30 mouse cellular contexts compared by ENCODE assay signal in genomic region chr10:24271077-24271637, GRCm38 (mm10). TPM values are rescaled to one million over a fixed set of nuclear protein-coding genes. Genes with fewer than 3 reads are reported as not detected.
DNase-seq lines count a peak whose midpoint lies in the region; ATAC-seq and TF ChIP-seq lines count a peak whose summit lies in the region.
"Had no signal": no experiment of that assay in that cellular context is flagged by ENCODE, and none has a peak within 500 bp of the region (broad histone marks: within the 10 kb centered on the region; RNA-seq: fewer than 3 reads in every experiment).

No protein-coding gene starts in this region.

- no peaks in the 10 kb centered on the region for H3K27me3 ChIP-seq in kidney, embryonic 16.5 days (ENCODE audit: insufficient read depth, low read length)
- H3K27me3 ChIP-seq in stomach, embryonic 15.5 days (replicated peaks): no peaks in the 10 kb centered on the region
- H3K27me3 ChIP-seq in stomach, postnatal 0 days (ENCODE audit: control insufficient read depth, insufficient read depth, low read length): no peaks in the 10 kb centered on the region
- no peaks in the 10 kb centered on the region for H3K27me3 ChIP-seq in midbrain, embryonic 13.5 days
- H3K27me3 ChIP-seq: embryonic facial prominence, embryonic 13.5 days; heart, embryonic 12.5 days; liver, embryonic 15.5 days; midbrain, embryonic 15.5 days had no signal

- no peak overlapping the region for H3K4me2 ChIP-seq in kidney, embryonic 16.5 days (replicated peaks; ENCODE audit: low read depth, low read length)
- no peak overlapping the region for H3K4me2 ChIP-seq in stomach, embryonic 15.5 days
- no peak overlapping the region for H3K4me2 ChIP-seq in stomach, postnatal 0 days (replicated peaks; ENCODE audit: low read depth)
- no peak overlapping the region for H3K4me2 ChIP-seq in midbrain, embryonic 13.5 days (replicated peaks)
- H3K4me2 ChIP-seq: embryonic facial prominence, embryonic 13.5 days; heart, embryonic 12.5 days; liver, embryonic 15.5 days; midbrain, embryonic 15.5 days had no signal

- 0 out of 2 replicates have a peak overlapping the region, but pooled peaks have one; percentile 57 for H3K27ac ChIP-seq in kidney, embryonic 16.5 days (ENCODE audit: low read length)
- peak overlapping the region; percentile 65; the same call in 1 of the 2 replicates for H3K27ac ChIP-seq in stomach, embryonic 15.5 days
- H3K27ac ChIP-seq in stomach, postnatal 0 days (replicated peaks): no peak overlapping the region
- H3K27ac ChIP-seq in midbrain, embryonic 13.5 days: no peak overlapping the region
- H3K27ac ChIP-seq: embryonic facial prominence, embryonic 13.5 days; liver, embryonic 15.5 days; macrophage; midbrain, embryonic 15.5 days had no signal

- no peak for TF ChIP-seq EP300 in stomach, postnatal 0 days (optimal IDR thresholded peaks at IDR 0.05)

- peak; percentile 66 for DNase-seq in heart, adult 11 months
- DNase-seq in heart, adult 8-10 months (ENCODE audit: low spot score): no peak
- DNase-seq in kidney, adult 11 months: no peak
- no peak for DNase-seq in stomach, postnatal 0 days (ENCODE audit: low spot score)
- DNase-seq: adrenal gland, postnatal 25 days; cerebellum, adult 18-20 months; cerebellum, postnatal 10 days; gastrocnemius, postnatal 14 days; heart, postnatal 14 days; kidney, postnatal 10 days; spleen, adult 18-20 months; thymus, adult 2 months; thymus, postnatal 4 days had no signal

- no peaks in the 10 kb centered on the region for H3K36me3 ChIP-seq in kidney, embryonic 16.5 days (ENCODE audit: insufficient read depth, low read length)
- no peaks in the 10 kb centered on the region for H3K36me3 ChIP-seq in stomach, embryonic 15.5 days
- no peaks in the 10 kb centered on the region for H3K36me3 ChIP-seq in stomach, postnatal 0 days (ENCODE audit: control insufficient read depth, insufficient read depth, low read length)
- no peaks in the 10 kb centered on the region for H3K36me3 ChIP-seq in midbrain, embryonic 13.5 days
- H3K36me3 ChIP-seq: embryonic facial prominence, embryonic 13.5 days; heart, embryonic 12.5 days; liver, embryonic 15.5 days; midbrain, embryonic 15.5 days had no signal

- no peak overlapping the region for H3K9ac ChIP-seq in kidney, embryonic 16.5 days (replicated peaks; ENCODE audit: low read length)
- H3K9ac ChIP-seq in stomach, embryonic 15.5 days: no peak overlapping the region
- H3K9ac ChIP-seq in stomach, postnatal 0 days (ENCODE audit: low read length): no peak overlapping the region
- no peak overlapping the region for H3K9ac ChIP-seq in midbrain, embryonic 13.5 days (replicated peaks)
- H3K9ac ChIP-seq: embryonic facial prominence, embryonic 13.5 days; heart, embryonic 12.5 days; liver, embryonic 15.5 days; midbrain, embryonic 15.5 days had no signal

- H3K4me1 ChIP-seq in kidney, embryonic 16.5 days (ENCODE audit: insufficient read depth, low read length): 0 out of 2 replicates have a peak, but pooled peaks cover 5% of the 10 kb centered on the region
- no peaks in the 10 kb centered on the region for H3K4me1 ChIP-seq in stomach, embryonic 15.5 days
- no peaks in the 10 kb centered on the region for H3K4me1 ChIP-seq in stomach, postnatal 0 days (replicated peaks; ENCODE audit: control insufficient read depth, insufficient read depth)
- H3K4me1 ChIP-seq in midbrain, embryonic 13.5 days (replicated peaks): no peaks in the 10 kb centered on the region
- H3K4me1 ChIP-seq: heart, embryonic 12.5 days; liver, embryonic 15.5 days; midbrain, embryonic 15.5 days had no signal

- WGBS in kidney, embryonic 16.5 days: 44% methylated on average over 6 of the region's 6 CpGs
- WGBS in stomach, embryonic 15.5 days: 38% methylated on average over 6 of the region's 6 CpGs
- WGBS in stomach, postnatal 0 days: 35% methylated on average over 6 of the region's 6 CpGs
- 80% methylated on average over 6 of the region's 6 CpGs for WGBS in midbrain, embryonic 13.5 days

- no peak for ATAC-seq in kidney, embryonic 16.5 days (ENCODE audit: low FRiP score, low TSS enrichment)
- peak; percentile 18; the same call in 1 of the 2 replicates for ATAC-seq in stomach, embryonic 15.5 days (ENCODE audit: insufficient read depth, low FRiP score, low read depth)
- no peak for ATAC-seq in stomach, postnatal 0 days (ENCODE audit: low FRiP score, low TSS enrichment)
- no peak for ATAC-seq in midbrain, embryonic 13.5 days
- ATAC-seq: CD4-positive, CD25-positive, alpha-beta regulatory T cell, adult 4 months; forebrain, embryonic 16.5 days; hindbrain, embryonic 16.5 days; intestine, embryonic 16.5 days; lung, postnatal 0 days; midbrain, embryonic 15.5 days had no signal

- TF ChIP-seq CTCF in stomach, postnatal 0 days (IDR thresholded peaks at IDR 0.05; ENCODE audit: low read depth): no peak

- no peak overlapping the region for H3K4me3 ChIP-seq in kidney, embryonic 16.5 days (ENCODE audit: low read length)
- H3K4me3 ChIP-seq in stomach, embryonic 15.5 days (replicated peaks): no peak overlapping the region
- no peak overlapping the region for H3K4me3 ChIP-seq in stomach, postnatal 0 days (ENCODE audit: low read depth, low read length)
- no peak overlapping the region for H3K4me3 ChIP-seq in midbrain, embryonic 13.5 days (replicated peaks)
- H3K4me3 ChIP-seq: embryonic facial prominence, embryonic 13.5 days; heart, embryonic 12.5 days; liver, embryonic 15.5 days; midbrain, embryonic 15.5 days had no signal

- no peaks in the 10 kb centered on the region for H3K9me3 ChIP-seq in kidney, embryonic 16.5 days (ENCODE audit: low read length)
- no peaks in the 10 kb centered on the region for H3K9me3 ChIP-seq in stomach, embryonic 15.5 days
- no peaks in the 10 kb centered on the region for H3K9me3 ChIP-seq in stomach, postnatal 0 days (ENCODE audit: control insufficient read depth, low read length)
- H3K9me3 ChIP-seq in midbrain, embryonic 13.5 days: no peaks in the 10 kb centered on the region
- H3K9me3 ChIP-seq: embryonic facial prominence, embryonic 13.5 days; heart, embryonic 12.5 days; liver, embryonic 15.5 days; midbrain, embryonic 15.5 days had no signal

RNA-seq across cellular contexts. Expression of gene Moxd1, which starts 47.8 kb away (rescaled TPM):
- under 1 TPM in 3 of 4 experiments, not detected in 1; 0.16 to 0.24 (median 0.19) TPM for total RNA-seq in heart, adult 8-10 months (2022)
- polyA plus RNA-seq in kidney, embryonic 16.5 days (2015; fragmentation: Nextera tagmentation; extraction: Ambion mirVana): 23.4 and 24.0 TPM in 2 replicates
- polyA plus RNA-seq in stomach, embryonic 15.5 days (2015; fragmentation: Nextera tagmentation; extraction: Ambion mirVana): 10.9 and 14.9 TPM in 2 replicates
- 3.4 and 3.5 TPM in 2 replicates for polyA plus RNA-seq in stomach, postnatal 0 days (2015; fragmentation: Nextera tagmentation; extraction: Ambion mirVana)
- polyA plus RNA-seq in midbrain, embryonic 13.5 days (2015; fragmentation: Nextera tagmentation; extraction: Ambion mirVana): 0.67 and 1.3 TPM in 2 replicates
- total RNA-seq: common myeloid progenitor, adult 5-6 weeks; granulocyte monocyte progenitor cell, adult 5-6 weeks; liver, adult 2 months; neutrophil, adult 5-6 weeks had no signal
- polyA plus RNA-seq: CD4-positive, CD25-positive, alpha-beta regulatory T cell, adult 4 months; liver, adult 2 months; macrophage had no signal

Comparison
In these comparisons a context has a peak if more than half of its experiments do, and no peak if none do; other contexts are left out.
1. H3K27ac ChIP-seq: peak in kidney, embryonic 16.5 days (single experiment) and stomach, embryonic 15.5 days (single experiment); none in stomach, postnatal 0 days (single experiment) and midbrain, embryonic 13.5 days (single experiment).